Mouse (Mus musculus): Measurements from ENCODE around the gene Eef1akmt2. TPM values are rescaled to one million over a fixed set of nuclear protein-coding genes. Genes with fewer than 3 reads are reported as not detected.

The Eef1akmt2 gene
- polyA plus RNA-seq, 1 experiment = 17.8 TPM

DNA sequence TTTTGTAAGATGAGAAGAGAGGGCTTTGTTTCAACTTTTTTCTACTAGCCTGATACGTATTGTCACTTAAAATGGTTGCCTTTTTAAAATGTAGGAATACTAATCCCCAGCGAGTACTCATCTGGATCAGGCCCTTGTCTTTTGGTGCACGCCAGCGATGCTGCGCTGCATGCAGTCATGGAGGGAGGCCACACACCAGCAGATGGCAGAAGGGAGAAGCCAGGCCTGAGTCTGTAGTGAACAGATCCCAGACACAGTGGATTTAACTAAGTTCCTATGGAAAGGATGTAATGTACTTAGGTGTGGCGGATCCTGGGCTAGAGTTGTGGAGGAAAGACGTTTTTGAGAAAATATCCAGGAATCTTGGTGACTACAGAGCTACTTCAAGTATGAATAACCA is 31.6 kb upstream of the Eef1akmt2 start:
- Histone ChIP-seq H3K27ac (ENCODE audit: control insufficient read depth, insufficient read depth, low read depth, low read length, poor library complexity) (no peak overlapping the region), H3K4me3 (replicated peaks; ENCODE audit: control insufficient read depth, low read depth, low read length) (no peak overlapping the region), H3K4me1 (ENCODE audit: control insufficient read depth, insufficient read depth, low read length) (no peaks in the 10 kb centered on the region)
- WGBS = 91% methylated on average over 7 of the region's 7 CpGs
- TF ChIP-seq POLR2A (IDR thresholded peaks at IDR 0.05; ENCODE audit: borderline replicate concordance, control insufficient read depth, low read depth, low read length) = no peak
- no peak for TF ChIP-seq CTCF (IDR thresholded peaks at IDR 0.05; ENCODE audit: control insufficient read depth, insufficient read depth, low read length)

DNA sequence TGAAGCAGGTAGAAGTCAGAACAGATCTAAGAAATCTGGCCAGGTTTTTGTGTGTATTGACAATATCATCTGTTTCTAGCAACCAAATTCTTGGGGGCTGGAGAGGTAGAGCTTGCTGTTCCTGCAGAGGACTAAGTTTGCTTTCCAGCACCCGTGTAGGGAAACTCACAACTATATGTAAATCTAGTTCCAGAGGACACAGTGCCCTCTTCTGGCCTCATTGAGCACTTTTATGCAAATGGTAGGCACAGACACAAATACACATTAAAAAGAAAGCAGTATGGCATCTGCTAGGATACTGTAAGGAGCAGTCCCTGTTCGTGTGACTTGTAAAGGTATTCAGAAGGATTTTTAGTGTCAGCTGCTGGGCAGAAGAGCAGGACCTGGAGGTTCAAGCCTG is 29.9 kb upstream of the Eef1akmt2 start:
- Histone ChIP-seq H3K27ac (ENCODE audit: control insufficient read depth, insufficient read depth, low read depth, low read length, poor library complexity) (no peak overlapping the region), H3K4me1 (ENCODE audit: control insufficient read depth, insufficient read depth, low read length) (no peaks in the 10 kb centered on the region), H3K4me3 (replicated peaks; ENCODE audit: control insufficient read depth, low read depth, low read length) (no peak overlapping the region)
- 65% methylated on average over 2 of the region's 2 CpGs for WGBS
- TF ChIP-seq CTCF (IDR thresholded peaks at IDR 0.05; ENCODE audit: control insufficient read depth, insufficient read depth, low read length) = no peak

DNA sequence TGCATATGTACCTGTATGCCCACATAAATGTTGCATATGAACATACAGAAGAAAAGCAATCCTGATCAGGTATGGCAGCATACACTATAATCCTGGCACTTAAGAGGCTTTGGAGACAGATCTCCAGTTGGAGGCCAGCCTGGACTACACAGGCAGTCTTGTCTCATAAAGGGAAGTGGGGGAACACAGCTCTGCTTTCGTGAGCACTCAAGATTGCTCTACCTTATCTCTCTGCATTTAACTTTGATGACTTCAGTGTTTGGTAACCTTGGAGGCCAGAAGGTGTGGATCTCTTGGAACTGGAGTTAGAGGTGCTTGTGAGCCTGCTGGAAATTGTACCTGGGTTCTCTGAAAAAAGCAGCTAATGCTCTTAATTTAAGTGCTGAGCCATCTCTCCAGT is 27.8 kb upstream of the Eef1akmt2 start:
- Histone ChIP-seq H3K27ac (ENCODE audit: control insufficient read depth, insufficient read depth, low read depth, low read length, poor library complexity) (no peak overlapping the region), H3K4me3 (replicated peaks; ENCODE audit: control insufficient read depth, low read depth, low read length) (no peak overlapping the region), H3K4me1 (ENCODE audit: control insufficient read depth, insufficient read depth, low read length) (no peaks in the 10 kb centered on the region)
- 66% methylated on average over 1 of the region's 1 CpGs for WGBS
- TF ChIP-seq POLR2A (IDR thresholded peaks at IDR 0.05; ENCODE audit: borderline replicate concordance, control insufficient read depth, low read depth, low read length) = no peak
- TF ChIP-seq CTCF (IDR thresholded peaks at IDR 0.05; ENCODE audit: control insufficient read depth, insufficient read depth, low read length) = no peak

DNA sequence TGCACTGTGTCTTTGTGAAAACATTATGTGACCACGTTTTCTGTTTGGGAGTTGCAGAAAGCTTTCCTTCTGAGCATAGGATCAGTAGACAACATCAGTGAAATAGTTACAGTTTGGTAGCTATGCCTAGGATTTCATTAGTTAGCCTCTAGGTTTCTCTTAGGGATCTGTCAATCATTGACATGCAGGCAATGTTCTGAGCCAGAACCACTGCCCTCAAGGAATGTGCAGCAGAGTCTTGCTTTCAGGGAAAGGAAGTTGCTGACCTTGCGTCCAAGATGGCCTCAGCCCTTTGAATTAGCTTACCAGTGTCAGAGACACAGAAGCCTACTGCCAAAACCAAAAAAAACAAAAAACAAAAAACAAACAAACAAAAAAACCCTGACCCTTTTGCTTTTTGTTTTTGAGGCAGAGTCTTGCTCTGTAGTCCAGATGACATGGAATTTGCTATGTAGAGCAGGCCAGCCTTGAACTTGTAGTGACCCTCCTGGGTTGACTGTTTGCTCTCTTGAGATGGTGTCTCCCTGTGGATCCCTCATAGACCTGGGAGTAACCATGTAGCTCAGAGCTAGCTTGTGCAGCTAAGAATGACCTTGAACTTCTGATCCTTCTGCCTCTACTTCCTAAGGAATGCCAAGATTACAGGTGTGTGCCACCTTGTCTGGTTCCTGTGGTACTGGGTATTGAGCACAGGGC is 23.1 kb upstream of the Eef1akmt2 start:
- no peak overlapping the region for H3K4me3 ChIP-seq (replicated peaks; ENCODE audit: control insufficient read depth, low read depth, low read length)
- WGBS = 90% methylated on average over 2 of the region's 2 CpGs
- no peaks in the 10 kb centered on the region for H3K4me1 ChIP-seq (ENCODE audit: control insufficient read depth, insufficient read depth, low read length)

DNA sequence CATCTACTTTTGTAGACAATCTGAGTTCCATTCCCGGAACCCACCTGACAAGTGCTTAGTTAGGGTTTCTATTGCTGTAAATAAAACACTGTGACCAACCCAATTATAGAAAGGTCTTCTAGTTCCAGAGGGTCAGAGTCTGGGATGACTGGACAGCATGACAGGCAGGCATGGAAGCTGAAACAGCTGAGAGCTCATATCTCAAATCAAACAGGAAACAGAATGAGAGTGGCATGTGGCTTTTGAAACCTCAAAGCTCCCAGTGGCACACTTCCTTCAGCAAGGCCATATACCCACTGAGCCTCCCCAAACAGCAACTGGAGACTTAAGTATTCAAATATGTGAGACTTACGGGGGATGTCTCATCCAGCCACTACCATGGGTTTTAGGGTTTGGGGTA is 20.6 kb upstream of the Eef1akmt2 start:
- Histone ChIP-seq H3K4me3 (replicated peaks; ENCODE audit: control insufficient read depth, low read depth, low read length) (no peak overlapping the region), H3K27ac (ENCODE audit: control insufficient read depth, insufficient read depth, low read depth, low read length, poor library complexity) (no peak overlapping the region), H3K4me1 (ENCODE audit: control insufficient read depth, insufficient read depth, low read length) (no peaks in the 10 kb centered on the region)
- TF ChIP-seq CTCF (IDR thresholded peaks at IDR 0.05; ENCODE audit: control insufficient read depth, insufficient read depth, low read length) (no peak), POLR2A (IDR thresholded peaks at IDR 0.05; ENCODE audit: borderline replicate concordance, control insufficient read depth, low read depth, low read length) (no peak)
- 60% methylated on average over 2 of the region's 2 CpGs for WGBS

More for the DNA sequence above, 23.1 kb upstream of the Eef1akmt2 start:
- no peak overlapping the region for H3K27ac ChIP-seq (ENCODE audit: control insufficient read depth, insufficient read depth, low read depth, low read length, poor library complexity)
- TF ChIP-seq CTCF (IDR thresholded peaks at IDR 0.05; ENCODE audit: control insufficient read depth, insufficient read depth, low read length) (no peak), POLR2A (IDR thresholded peaks at IDR 0.05; ENCODE audit: borderline replicate concordance, control insufficient read depth, low read depth, low read length) (no peak)

DNA sequence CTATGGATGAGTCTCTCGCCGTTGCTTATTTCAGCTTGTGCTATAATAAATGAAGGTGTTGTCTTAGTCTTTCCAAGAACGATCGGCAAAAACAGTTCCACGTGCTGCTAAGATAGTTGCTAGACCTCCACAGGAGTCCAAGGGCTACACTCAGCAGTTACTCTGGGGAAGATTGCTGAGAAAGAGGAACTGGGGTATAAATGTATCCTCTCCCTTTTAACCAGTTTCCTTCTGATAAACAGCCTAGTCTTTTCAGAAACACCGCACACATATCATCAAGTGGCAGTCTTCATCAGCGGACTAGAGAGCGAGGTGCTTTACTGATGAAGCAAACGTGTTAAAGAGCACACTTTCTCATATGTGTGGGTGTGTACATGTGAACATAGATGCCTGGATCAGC is 13.8 kb upstream of the Eef1akmt2 start:
- Histone ChIP-seq H3K27ac (ENCODE audit: control insufficient read depth, insufficient read depth, low read depth, low read length, poor library complexity) (no peak overlapping the region), H3K4me1 (ENCODE audit: control insufficient read depth, insufficient read depth, low read length) (no peaks in the 10 kb centered on the region; the same call in 1 of the 2 replicates), H3K4me3 (replicated peaks; ENCODE audit: control insufficient read depth, low read depth, low read length) (no peak overlapping the region)
- WGBS = 27% methylated on average over 9 of the region's 9 CpGs
- TF ChIP-seq POLR2A (IDR thresholded peaks at IDR 0.05; ENCODE audit: borderline replicate concordance, control insufficient read depth, low read depth, low read length) = no peak
- no peak for TF ChIP-seq CTCF (IDR thresholded peaks at IDR 0.05; ENCODE audit: control insufficient read depth, insufficient read depth, low read length)

DNA sequence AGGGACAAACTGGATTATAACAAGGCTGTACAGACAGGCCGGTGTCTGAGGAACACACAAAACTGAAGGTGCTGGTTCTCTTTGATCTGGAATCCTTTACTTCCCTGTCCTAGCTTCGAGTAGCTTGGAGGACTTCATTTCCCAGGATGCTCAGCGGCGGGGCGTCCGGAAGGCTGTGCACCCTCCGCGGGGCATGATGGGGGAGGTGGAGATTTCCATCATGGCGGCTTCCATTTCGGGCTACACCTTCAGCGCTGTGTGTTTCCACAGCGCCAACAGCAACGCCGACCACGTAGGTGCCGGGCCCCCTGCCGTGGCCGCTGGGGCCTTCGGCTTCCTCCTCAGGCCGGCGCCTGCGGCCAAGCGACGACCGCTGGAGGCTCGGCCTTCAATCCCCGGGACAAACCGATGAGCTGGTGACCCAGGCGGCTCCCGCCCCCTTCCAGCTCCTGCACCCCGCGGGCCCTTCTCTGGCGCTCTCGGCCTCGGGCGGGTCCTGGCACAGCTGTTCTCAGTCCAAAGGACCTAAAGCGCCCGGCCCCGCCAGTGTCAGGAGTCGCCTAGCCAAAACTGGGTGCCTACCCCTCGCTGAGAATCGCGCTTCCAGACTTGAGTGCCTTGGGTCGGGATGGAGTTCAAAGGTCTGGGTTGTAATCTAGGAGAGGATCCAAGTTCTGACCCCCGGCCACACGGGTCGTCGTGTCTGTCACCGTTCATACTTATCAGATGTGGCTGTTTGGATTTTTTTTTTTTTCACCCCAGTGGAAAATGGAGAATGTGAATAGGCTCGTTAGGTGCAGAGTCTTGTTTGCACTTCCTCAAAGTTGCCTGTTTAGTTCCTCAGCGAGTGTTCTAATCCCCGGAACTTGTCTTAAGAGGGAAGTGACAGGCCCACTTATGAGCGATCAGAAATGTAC is 6.8 kb upstream of the Eef1akmt2 start, which contains the start of gene Abraxas2:
TSS of gene Abraxas2 (plus strand) at position 184 of the 917 bp plus-strand sequence.
- Histone ChIP-seq H3K4me3 (replicated peaks; ENCODE audit: control insufficient read depth, low read depth, low read length) (peak within 1 kb of the TSS; percentile 69), H3K4me1 (ENCODE audit: control insufficient read depth, insufficient read depth, low read length) (no peaks in the 10 kb centered on the region; the same call in 1 of the 2 replicates), H3K27ac (ENCODE audit: control insufficient read depth, insufficient read depth, low read depth, low read length, poor library complexity) (peak within 1 kb of the TSS; percentile 92)
- TF ChIP-seq POLR2A (IDR thresholded peaks at IDR 0.05; ENCODE audit: borderline replicate concordance, control insufficient read depth, low read depth, low read length) (peak; percentile 79; the same call in 1 of the 2 replicates), CTCF (IDR thresholded peaks at IDR 0.05; ENCODE audit: control insufficient read depth, insufficient read depth, low read length) (peak; percentile 5; the same call in 1 of the 2 replicates)
- WGBS = under 1% methylated on average over 53 of the region's 53 CpGs

DNA sequence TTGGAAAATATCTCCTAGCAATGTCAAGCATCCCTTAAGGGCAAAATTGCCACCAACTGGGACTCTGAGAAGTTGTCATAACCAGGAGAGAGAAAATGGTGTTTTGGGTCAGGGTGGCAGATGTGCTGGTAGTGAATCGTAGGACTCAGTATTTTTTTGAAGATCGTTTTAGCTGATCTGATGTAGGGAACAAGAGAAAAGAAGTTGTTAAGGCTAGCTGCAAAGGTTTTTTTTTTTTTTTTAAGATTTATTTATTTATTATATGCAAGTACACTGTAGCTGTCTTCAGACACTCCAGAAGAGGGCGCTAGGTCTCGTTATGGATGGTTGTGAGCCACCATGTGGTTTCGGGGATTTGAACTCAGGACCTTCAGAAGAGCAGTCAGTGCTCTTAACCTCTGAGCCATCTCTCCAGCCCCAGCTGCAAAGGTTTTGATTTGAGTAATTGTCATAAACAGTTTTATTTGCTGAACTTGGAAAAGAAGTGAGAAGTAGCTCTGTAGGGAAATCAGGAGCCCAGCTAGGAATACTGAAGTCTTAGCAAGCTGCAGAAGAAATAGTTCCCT is 5.7 kb upstream of the Eef1akmt2 start:
- H3K27ac ChIP-seq (ENCODE audit: control insufficient read depth, insufficient read depth, low read depth, low read length, poor library complexity) = no peak overlapping the region
- H3K4me1 ChIP-seq (ENCODE audit: control insufficient read depth, insufficient read depth, low read length) = no peaks in the 10 kb centered on the region; the same call in 1 of the 2 replicates
- 61% methylated on average over 5 of the region's 5 CpGs for WGBS

More for the DNA sequence above, 5.7 kb upstream of the Eef1akmt2 start:
- no peak overlapping the region for H3K4me3 ChIP-seq (replicated peaks; ENCODE audit: control insufficient read depth, low read depth, low read length)
- TF ChIP-seq CTCF (IDR thresholded peaks at IDR 0.05; ENCODE audit: control insufficient read depth, insufficient read depth, low read length) (no peak), POLR2A (IDR thresholded peaks at IDR 0.05; ENCODE audit: borderline replicate concordance, control insufficient read depth, low read depth, low read length) (no peak)
